Mouse (Mus musculus) CD4-positive, CD25-positive, alpha-beta regulatory T cell, adult 2 months (primary cell): ENCODE measurements at regions not wholly inside any gene's neighbourhood (a gene's known extent, or its start where the extent isn't known, plus 50 kb on each side); places are given as distances from the start of the nearest gene placed in this dataset.

Experiments
- DNase-seq: peaks from one replicate; pipeline ENCODE4 v3.0.0-alpha.2; 2012; ENCODE audit warnings: low read depth, low spot score

DNA sequence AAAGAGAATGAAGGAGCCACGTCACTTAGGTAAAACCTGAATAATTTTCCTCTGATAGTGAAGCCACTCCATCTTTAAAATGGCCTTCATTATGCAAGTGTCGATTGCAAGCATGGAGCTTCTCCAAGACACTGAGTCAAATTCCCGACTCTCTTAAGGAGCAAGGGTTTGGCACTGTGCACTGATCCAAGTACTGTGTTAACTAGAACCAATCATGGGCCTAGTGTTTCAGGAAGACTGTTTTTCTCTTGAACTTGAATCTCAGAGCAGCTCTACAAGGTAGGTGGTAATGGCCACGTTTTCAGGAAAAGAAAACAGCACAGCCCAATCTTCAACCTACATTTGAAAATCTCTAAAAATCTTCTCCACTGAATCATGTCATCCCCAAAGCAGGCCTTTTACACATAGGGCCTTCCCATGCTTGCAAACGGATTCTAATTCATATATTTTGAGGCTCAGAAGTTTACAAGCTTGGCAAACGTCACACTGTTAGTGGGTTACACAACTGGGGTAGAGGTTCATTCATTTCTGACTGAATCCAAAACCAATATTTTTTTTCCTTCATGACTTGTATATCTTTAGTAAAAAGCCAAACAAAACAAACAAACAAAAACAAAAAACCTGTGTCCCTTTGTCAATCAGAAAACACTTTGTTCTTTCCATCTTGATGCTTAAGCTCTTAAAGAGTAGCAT is 342.2 kb upstream of the Zfp462 start:
- DNase-seq: no peak

DNA sequence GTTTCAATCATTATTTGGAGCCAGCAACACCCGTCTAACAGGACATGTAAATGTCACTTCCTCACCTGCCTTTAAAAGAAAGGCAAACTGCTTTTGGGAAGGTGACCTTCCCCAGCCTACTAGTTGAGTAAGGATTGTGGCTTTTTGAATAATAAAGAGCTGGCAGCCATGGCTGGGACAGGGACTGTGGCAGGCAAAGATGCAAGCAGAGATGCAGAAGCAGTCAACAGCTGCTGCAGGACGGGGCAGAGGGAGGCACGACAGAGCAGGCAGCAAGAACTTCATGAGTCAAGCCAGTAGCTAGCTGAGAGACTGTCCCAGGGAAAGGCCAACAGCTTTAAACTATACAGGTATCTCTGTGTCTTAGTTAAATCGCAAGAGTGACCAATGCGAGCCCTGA is 334.7 kb upstream of the Zfp462 start:
- no peak for DNase-seq

DNA sequence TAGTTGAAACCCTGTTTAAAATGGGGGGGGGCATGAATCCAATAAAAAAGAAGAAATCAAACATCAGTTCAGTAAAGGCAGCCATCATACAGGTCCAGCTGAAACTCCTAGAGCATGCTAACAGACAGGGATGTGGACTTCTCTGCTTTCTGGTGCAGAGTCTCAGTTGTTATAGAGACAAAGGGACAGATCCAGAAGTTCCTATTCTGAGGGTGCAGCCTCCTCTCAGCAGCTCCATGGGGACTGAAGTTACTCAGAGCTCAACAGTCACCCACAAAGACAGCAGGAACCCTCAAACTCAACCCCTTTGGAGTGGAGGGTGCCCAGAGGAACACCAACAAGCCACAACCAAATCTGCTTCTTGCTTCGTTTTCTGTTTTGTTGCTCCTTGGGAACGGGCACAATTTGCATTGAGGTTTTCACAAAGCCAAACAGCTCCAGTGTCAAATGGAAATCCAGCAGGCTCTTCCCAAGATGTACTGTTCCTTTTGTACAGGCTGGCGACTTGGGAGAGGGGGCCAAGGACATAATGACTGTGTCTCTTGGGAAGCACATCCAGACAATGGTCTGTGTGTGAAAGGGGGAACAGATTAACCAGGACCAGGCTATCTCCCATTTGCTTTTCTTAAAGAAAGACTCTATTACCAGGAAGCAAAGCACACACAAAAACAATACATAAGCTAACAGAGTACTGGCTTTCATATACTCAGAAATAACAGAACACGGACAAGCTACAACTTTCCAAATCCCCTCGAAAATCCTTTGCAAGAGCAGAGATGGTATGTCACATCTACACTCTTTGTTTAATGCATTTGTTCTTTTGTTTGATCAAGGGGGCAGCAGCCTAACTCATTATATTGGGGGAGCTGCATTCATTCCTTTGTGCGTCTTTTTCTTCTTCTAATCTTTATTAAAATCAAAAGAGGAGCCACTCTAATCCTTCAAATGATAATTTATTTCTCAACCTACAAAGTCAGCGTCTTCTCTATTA is 332.6 kb upstream of the Zfp462 start:
- no peak for DNase-seq

DNA sequence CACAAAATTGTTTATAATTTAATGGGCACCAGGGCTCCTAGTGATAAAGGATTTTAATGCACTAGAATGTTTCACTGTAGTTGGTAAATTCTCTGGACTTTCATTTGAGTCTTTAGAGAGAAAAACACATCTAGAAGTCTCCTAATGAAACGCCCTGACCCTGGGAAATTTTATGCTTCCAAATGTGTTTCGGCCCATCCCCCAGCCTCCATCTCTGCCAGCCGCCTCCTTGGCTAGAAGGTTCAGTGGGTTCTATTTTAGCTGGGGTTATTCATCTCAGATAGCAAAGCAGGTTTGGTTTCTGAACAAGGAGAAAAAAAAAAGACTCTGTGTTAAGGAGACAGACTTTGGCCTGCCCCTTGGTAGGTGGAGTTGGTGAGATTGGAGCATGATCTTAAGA is 331.8 kb upstream of the Zfp462 start:
- no peak for DNase-seq

DNA sequence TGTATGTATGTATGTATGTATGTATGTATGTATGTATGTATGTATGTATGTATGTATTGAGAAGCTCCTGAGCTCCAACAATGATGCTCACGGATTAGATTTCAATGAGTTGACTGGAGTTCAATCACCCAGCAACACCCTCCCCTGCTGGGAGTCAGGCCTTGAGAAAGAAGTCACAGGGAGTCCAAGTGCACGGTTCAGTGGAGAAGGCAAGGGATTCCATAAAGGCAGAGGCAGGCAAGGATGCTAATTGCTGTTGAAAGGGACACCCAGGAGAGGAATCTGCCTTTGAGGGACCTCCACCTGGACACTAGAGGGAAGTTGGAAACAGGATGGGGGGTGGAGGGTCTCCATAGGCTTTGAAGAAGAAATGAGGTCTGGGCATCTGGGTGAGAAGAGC is 331.2 kb upstream of the Zfp462 start:
- no peak for DNase-seq

DNA sequence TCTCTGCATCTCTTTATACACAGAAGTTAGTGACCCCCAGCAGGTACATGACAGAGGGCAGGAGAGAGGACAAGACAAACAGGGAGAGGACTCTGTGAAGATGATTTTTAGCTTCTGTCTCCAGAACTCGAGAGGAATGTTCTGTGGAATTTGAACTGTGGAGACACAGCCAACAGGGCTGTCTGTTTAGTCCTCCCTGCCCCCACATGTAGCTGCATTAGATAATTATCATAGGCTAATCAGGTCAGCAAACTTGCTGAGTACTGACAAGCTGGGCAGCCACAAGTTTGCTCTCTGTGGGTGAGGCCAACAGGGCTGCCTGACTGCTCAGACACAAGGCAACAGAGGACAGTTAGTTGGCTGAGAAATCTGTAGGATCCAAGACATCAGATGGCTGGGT is 329.0 kb upstream of the Zfp462 start:
- no peak for DNase-seq

DNA sequence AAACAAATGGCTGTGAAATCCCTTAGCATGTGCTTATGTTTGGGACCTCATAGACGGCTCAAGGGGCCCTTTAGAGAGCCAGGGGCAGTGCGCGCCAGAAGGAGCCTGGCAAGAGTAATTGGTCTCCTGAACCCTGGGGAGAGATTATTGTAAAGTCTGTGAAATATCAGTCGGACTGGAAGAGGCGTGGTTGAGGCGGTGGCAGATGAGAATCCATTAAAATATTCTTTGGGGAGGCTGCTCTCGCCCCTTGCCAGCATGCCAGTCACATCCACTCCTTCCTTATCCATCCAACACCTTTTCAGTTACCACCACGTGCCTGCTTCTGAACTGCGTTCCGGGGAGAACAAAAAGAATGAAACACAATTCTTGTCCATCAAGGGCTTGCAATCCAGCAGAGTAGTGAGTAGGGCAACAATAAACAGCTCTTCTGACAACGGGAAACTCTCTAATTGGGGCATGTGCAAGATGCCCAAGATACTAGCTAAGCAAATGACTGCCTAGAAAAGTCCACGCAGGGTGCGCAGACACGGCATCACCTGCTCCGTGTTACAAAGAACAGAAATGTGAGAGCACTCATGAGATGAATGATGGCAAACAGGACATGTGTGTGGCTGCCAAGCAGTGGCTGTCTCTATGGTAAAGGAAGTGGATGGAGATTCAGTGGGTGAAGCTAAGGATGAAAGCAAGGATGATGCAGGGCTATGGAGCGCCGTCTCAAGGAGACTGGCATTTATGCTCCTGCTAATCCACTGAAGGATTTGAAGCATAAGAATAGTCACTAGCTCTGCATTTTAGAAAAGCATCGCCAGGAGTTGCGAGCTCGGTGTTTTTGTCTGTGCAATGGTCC is 320.6 kb upstream of the Zfp462 start:
- no peak for DNase-seq

DNA sequence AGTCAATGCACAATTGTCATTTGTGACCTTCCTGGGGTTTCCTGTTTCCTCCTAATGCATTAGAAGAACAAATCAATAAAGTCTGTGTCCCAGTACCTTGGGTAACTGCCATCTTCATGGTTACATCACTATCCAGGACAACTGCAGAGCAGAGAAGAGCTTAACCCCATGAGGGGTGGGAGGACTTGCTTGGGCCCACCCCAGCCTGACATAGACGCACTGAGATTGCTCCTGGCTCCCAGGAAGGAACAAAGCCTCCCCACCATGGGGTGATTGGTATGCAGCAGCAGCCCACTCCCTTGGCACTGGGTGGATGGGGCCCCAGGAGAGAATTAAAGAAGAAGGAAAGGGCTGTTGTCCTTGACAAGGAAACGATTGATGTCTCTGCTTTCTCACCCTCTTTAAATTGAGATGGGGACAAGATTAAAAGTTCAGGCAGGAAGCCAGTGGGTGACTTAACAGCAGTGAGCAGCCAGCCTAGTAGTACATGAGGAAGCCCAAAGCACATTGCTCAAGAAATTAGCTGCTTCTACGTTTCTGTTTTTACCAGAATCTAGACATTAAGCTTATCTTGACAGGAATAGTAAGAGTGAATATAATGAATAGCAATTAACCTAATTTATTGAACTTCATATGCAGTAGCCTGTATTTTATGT is 307.7 kb upstream of the Zfp462 start:
- no peak for DNase-seq

DNA sequence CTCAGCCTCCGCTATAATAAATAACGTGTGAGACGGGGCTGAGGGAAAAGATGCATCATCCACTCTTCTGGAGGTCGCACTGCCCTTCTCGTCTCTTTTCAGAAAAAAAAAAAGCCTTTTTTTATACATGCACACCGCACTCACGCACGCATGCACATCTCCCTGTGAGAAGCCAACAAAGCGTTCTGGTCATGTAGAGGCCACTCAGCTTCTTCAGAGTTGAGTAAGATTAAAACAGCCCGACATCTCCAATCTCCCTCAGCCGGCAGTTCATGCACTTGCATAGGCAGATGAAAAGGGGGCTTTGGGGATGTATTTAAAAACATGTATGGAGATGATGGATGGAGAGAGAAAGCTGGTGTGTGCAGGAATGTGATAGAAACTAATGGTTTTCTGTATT is 298.8 kb upstream of the Zfp462 start:
- no peak for DNase-seq

DNA sequence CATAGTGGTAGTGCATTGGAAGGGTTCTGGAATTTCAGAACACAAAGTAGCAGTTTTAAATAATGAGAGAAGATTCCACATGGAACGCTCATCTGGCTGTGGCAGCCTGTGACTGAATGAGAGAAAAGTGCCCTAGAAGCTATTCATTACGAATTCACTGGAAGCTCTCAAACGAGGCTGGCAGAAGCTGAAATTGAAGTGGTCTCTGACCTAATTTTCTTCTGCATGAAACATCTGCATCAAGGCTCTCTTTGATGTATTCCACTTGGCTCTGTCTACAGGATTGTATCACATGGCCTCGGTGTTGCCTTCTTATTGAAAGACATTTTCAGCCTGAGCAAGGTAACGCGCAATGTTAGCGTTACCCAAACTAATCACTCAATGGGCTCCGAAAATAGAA is 298.4 kb upstream of the Zfp462 start:
- no peak for DNase-seq

DNA sequence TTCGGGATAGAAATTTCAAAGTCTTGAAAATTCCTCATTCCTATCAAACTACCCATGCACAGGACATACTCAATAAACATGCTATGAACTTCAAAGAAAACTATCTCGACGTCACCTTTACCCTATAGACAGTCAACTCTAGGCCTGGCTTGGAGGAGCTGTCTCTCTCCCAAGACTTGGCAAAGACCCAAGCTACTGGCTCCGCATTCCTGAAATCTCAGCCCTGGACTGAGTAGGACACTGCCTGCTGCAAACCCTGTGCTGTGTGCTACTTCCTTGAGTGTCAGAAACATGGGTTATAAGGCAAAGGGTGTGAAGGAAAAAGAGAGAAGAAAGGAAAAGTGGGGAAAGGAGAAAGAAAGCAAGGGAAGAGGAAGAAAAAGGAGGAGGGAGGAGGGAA is 296.6 kb upstream of the Zfp462 start:
- no peak for DNase-seq

DNA sequence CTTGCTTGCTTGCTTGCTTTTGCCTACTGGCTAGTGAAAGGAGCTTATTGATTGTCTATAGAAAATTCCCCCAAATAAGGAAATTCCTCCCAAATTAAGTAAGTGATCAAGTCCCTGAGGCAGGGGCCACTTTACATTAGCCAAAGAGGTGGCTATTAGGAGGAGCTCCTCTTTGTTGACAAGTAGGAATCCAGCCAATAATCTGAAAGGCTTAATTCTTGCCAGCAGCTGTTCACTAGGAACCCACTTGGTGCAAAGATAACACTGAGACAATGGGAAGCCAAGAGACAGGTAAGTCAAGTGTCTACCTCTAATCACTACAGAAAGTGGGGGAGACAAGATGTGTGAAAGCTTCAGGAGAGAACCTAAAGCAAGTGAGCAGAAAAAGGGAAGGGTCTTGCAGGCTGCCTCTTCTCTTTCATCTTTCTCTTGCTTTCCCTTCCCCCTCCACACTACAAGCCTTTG is 293.2 kb upstream of the Zfp462 start:
- DNase-seq: no peak

DNA sequence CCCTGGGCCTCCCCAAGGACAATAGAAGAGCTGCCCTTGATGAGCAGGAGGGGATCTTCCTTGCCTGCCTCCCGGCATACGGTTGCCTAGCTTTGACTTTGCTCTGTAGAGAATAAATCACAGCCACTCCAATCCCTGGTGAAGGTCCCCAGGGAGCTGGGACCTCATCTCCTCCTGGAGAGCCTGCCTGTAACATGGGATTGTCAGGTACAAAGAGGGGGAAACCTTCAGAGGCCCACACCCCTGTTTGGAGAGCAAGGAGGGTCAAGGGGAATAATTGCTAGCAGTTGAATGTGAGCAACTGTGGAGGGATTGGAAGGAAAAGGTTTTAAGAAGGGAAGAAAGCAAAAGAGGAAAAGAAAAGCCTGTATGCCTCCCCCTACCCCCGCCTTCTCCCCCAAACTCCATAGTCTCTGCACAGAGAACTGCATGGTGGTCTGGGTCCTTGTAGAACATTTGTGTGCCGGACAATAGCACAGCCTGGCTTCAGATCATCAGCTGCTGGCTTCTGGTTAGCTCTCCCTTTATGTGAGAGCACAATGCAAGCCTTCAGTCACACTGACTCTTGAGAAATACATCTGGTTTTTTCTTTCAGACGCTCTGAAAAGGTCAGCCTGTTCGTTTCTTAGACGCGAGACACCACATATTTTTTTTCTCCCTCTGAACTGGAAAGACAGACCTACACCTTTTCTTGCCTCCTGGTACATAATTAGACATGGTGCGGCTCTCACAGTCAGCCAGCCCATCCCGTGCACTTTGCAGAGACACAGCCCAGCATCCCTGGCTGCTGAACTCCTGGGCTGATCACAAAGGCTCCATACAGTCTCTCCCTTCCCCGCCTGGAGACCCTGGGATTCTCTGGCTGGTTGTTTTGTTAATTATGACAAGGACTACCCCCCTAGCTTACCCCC is 292.5 kb upstream of the Zfp462 start:
- no peak for DNase-seq

DNA sequence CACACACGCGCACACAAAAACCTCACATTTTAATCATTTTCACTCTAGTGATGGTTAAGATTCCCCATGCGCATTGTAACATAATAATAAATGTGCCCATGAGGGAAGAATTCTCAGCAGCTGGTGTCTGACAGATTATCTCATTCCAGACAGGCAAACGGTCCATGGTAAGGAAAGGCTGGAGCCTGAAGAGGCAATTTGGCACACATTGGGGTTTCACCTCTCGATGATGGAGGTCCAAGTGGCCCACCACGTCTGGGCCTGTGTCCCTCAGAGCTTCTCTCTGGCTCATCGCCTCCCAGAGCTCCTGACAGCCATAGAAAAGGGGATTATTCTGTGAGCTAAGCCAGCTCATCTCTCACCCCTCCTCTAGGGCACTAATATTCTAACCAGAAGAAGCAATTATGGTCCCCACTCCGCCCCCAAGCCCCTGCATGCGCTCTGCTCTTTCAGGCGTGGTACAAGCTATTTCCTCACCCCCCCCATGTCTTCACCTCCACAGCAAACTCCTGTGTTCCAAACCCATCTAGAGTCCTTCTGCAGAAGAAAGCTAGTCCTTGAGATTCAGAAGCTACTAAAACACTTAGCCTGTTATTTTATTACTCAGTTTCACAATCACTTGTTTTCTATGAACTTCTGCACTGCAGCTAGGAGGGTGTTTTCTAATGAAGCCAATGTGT is 291.6 kb upstream of the Zfp462 start:
- no peak for DNase-seq
